Mouse (Mus musculus) erythroblast, embryonic 14.5 days (primary cell): ENCODE results near the gene Akap13. TPM values are rescaled to one million over a fixed set of nuclear protein-coding genes. Genes with fewer than 3 reads are reported as not detected.

Source experiments
- H3K27me3 ChIP-seq: 2 replicates; pipeline ENCODE4 v1.6.1; 2012; ENCODE audit warnings: inconsistent platforms; ENCODE audit not compliant: control insufficient read depth
- H3K36me3 ChIP-seq: 2 replicates; pipeline ENCODE4 v1.6.1; 2012; ENCODE audit warnings: mild to moderate bottlenecking, inconsistent platforms; ENCODE audit not compliant: control insufficient read depth
- H3K4me1 ChIP-seq: 2 replicates; pipeline ENCODE4 v1.6.1; 2012; ENCODE audit warnings: inconsistent platforms; ENCODE audit not compliant: control insufficient read depth
- H3K4me3 ChIP-seq: replicated peaks from 2 replicates; pipeline ENCODE3; 2012; ENCODE audit warnings: moderate library complexity, mild to moderate bottlenecking, inconsistent platforms
- H3K9me3 ChIP-seq: 2 replicates; pipeline ENCODE4 v1.6.1; 2012; ENCODE audit warnings: low read length, inconsistent platforms, mixed read lengths; ENCODE audit not compliant: control insufficient read depth
- GATA1 ChIP-seq: IDR thresholded peaks from 2 replicates; pipeline ENCODE4 v1.6.1; 2012; ENCODE audit warnings: low read length, inconsistent platforms, mixed read lengths
- TAL1 ChIP-seq: IDR thresholded peaks from 3 replicates; pipeline ENCODE4 v1.6.1; 2012; ENCODE audit warnings: low read length, inconsistent platforms, mixed read lengths
- polyA plus RNA-seq: library from polyadenylated mRNA; stranded (reverse); fragments of >175 nt; gene quantifications from 2 replicates; pipeline ENCODE4 v1.2.3, GENCODE M21; 2012

Akap13 gene
- polyA plus RNA-seq, 1 experiment: 1.8 TPM

DNA sequence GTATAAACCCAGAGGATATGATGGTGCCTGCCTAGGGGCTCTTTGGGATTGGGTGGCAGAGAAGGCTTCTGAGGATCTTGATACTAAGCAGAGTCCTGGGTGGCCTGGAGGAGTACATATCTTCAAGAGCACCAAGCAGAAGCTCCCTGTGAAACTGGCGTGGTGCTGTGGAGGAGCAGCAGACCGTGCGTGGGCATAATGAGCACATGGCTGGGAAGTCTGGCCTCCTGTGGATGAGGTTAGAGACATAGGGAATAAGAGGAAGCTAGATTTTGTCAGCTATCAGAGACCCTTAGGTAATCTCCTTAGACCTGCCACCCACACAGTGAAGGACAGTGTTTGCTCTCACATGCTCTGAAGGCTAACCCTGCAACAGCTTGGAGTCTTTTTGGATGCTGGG is 83.2 kb downstream of the Akap13 start:
- no peak overlapping the region for H3K4me3 ChIP-seq
- no peak for TF ChIP-seq GATA1
- no peak for TF ChIP-seq TAL1

DNA sequence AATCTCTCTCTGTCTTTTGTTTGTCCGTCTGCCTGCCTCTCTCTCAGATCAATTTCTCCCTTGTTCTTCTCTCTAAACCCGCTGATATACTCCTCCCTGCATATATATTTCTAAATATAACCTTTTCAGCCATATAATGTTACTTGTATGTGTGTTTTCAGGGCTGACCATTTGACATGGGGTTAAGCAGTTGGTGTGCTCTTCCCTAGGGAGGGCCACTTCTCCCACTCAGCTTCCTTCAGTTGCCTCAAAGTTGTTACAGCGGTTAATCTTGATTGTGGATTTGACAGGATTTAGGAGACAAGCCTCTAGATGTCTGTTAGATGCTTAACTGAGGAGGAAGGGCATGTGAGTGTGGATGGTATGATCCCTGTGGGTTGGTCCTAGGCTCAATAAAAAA is 83.8 kb downstream of the Akap13 start:
- no peaks in the 10 kb centered on the region for H3K9me3 ChIP-seq
- no peaks in the 10 kb centered on the region for H3K36me3 ChIP-seq
- TF ChIP-seq TAL1 (no peak), GATA1 (no peak)
- no peaks in the 10 kb centered on the region for H3K4me1 ChIP-seq
- H3K4me3 ChIP-seq: no peak overlapping the region
- no peaks in the 10 kb centered on the region for H3K27me3 ChIP-seq

More for the DNA sequence above, 83.2 kb downstream of the Akap13 start:
- no peaks in the 10 kb centered on the region for H3K9me3 ChIP-seq
- H3K27me3 ChIP-seq: no peaks in the 10 kb centered on the region
- H3K36me3 ChIP-seq: no peaks in the 10 kb centered on the region
- H3K4me1 ChIP-seq: no peaks in the 10 kb centered on the region

DNA sequence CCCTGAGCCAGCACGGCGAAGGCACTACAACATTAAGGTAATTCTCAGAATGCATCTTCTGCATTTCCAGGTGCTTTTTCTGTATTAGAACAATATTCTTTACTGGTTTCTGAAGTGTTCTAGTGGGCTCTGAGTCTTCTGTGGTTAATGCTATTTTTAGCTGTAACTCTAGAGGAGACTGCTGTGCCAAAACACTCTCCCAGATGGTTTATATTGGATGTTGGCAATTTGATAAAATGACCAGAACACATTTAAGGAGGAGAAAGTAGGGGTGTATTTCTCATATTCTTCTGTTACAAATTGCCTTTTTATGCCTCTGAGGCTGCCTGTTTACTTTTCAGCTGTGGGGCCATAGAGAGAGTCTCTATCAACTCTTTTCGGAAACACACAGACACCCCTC is 94.5 kb downstream of the Akap13 start:
- H3K4me3 ChIP-seq: no peak overlapping the region
- H3K27me3 ChIP-seq: no peaks in the 10 kb centered on the region

DNA sequence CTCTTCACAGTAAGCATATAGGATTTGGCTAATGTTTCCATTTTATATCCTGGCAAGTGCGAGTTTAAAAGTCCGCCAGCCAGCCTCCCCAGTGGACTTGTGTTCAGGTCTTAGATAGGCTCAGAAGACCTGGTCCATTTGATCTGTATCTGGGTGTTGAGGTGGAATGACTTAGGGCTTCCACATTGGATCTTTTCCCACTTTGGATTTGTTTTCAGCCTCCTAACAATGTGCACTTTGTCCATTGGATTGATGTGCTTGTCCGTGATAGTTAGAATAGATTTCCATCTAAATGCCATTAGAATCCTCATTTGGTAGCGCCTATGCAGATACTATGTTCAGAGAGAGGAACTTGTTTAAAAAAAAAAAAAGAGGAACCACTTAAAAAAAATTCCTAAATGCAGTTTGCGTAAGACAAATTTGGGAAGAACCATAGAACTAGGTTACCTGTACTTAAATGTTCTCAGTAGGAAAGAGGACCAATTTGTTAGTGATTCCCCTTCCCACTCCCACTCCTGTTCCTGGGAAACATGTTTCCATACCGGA is 95.5 kb downstream of the Akap13 start:
- H3K36me3 ChIP-seq: no peaks in the 10 kb centered on the region
- no peaks in the 10 kb centered on the region for H3K27me3 ChIP-seq
- no peaks in the 10 kb centered on the region for H3K4me1 ChIP-seq
- H3K9me3 ChIP-seq: no peaks in the 10 kb centered on the region
- TF ChIP-seq TAL1: no peak
- TF ChIP-seq GATA1: no peak
- H3K4me3 ChIP-seq: no peak overlapping the region

More for the DNA sequence above, 94.5 kb downstream of the Akap13 start:
- H3K36me3 ChIP-seq: no peaks in the 10 kb centered on the region
- H3K9me3 ChIP-seq: no peaks in the 10 kb centered on the region
- H3K4me1 ChIP-seq: no peaks in the 10 kb centered on the region
- TF ChIP-seq TAL1 (no peak), GATA1 (no peak)

DNA sequence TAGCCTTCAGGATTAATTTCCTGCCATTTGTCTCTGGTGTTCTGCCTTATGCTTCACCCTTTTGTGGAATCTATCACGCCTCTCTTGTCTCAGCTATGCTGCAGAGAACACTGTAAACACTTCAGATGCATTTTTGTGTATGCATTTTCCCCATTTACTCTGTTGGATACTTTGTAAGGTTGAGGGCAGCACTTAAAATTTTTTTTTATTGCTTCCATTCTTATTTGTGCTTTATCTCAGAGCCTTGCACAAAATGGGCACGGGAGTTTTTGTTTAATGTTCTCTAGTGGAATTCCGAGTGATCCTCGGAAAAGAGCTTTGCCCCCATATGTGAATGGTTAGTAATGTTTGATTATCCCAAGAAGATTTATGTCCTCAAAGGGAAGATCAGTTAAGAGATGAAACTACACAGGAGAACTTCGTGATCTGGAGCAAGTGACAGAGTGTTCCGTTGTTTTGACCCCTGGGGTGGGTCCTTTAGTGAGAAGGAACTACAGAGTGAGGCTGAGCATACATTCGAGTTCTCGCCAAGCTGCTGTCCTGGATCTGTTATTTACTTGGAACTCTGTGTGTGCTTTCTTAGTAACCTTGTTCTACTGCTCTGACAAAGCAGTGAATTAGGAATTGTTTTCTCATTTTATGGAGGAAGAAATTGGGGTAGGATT is 97.8 kb downstream of the Akap13 start:
- Histone ChIP-seq H3K4me3 (no peak overlapping the region), H3K9me3 (no peaks in the 10 kb centered on the region), H3K27me3 (no peaks in the 10 kb centered on the region), H3K4me1 (no peaks in the 10 kb centered on the region), H3K36me3 (no peaks in the 10 kb centered on the region)
- no peak for TF ChIP-seq TAL1
- no peak for TF ChIP-seq GATA1

DNA sequence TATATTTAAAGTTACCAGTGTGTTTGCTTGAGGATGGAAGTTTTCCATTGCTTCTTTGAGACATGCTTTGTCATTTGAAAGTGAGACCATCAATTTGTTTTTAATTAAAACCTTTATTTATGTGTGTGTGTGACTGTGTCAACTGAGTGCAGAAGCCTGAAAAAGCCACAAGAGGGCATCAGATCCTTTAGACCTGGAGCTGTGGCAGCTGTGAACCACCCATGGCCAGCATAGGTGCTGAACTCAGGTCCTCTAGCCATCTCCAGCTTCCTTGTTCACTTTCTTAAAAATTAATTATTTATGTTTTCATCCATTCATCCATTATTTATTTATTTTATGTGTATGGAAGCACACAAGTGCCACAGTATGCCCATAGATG is 98.3 kb downstream of the Akap13 start:
- H3K9me3 ChIP-seq: no peaks in the 10 kb centered on the region
- TF ChIP-seq TAL1 (no peak), GATA1 (no peak)
- no peak overlapping the region for H3K4me3 ChIP-seq

DNA sequence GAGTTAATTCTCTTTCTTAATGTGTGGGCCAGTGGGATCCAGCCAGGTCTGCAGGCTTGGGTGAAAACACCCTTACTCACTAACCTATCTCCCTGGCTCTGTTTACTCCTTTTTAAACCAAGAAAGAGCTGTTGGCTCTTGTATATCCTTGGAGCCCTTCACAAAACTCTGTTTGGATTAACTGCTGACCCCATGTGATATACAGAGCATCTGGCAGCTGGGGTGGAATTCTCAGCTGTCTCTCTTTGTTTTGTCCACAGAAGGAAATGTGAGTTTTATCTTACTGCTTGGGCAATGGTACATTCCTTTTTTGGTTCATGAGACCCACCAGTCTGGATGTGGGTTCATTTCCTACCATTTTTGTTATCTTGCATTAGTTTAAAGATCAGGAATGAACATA is 98.7 kb downstream of the Akap13 start:
- Histone ChIP-seq H3K4me1 (0 out of 2 replicates have a peak, but pooled peaks cover under 1% of the 10 kb centered on the region), H3K9me3 (no peaks in the 10 kb centered on the region), H3K27me3 (no peaks in the 10 kb centered on the region), H3K4me3 (no peak overlapping the region), H3K36me3 (no peaks in the 10 kb centered on the region)
- TF ChIP-seq TAL1: no peak
- no peak for TF ChIP-seq GATA1

More for the DNA sequence above, 98.3 kb downstream of the Akap13 start:
- Histone ChIP-seq H3K4me1 (no peaks in the 10 kb centered on the region), H3K27me3 (no peaks in the 10 kb centered on the region), H3K36me3 (no peaks in the 10 kb centered on the region)

DNA sequence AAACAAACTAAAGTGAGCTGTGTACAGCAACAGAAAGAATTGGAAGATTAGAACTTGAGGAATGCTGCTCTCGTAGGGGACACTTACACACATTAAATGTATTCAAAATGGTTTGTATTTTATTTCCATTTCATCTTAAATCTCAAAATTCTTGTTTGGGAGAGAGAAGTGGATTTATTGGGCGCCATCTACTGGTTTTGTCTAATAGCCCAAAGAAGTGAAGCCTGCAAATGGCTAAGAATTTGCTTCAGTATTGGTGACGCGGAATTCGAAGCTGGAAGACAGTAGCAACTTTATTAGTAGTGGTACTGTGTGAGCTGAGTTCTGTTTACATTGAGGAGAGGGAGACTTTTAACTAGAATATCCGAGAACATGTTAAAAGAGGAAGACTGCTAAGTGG is 100.6 kb downstream of the Akap13 start:
- Histone ChIP-seq H3K27me3 (no peaks in the 10 kb centered on the region), H3K36me3 (no peaks in the 10 kb centered on the region), H3K4me3 (no peak overlapping the region), H3K4me1 (peaks cover 4% of the 10 kb centered on the region; the same call in 1 of the 2 replicates), H3K9me3 (no peaks in the 10 kb centered on the region)
- TF ChIP-seq GATA1: no peak
- no peak for TF ChIP-seq TAL1

DNA sequence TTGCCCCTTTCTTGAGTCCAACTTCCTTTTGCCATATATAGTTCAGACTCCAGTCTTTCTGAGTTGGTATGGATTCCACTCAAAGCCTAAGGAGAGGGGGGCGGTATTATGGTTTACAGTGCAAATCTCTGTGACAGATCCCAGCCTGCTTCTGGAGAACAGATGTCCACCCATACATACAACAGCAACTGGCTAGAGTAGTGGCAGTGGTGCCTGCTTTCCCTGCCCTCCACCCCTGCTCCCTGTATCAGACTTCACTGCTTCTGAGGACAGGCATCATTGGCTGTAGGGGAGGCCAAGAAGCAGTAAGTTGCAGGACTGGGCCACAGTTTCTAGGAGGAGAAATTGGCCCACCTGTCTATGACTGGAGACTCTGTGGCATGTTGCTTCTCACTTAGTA is 102.9 kb downstream of the Akap13 start:
- Histone ChIP-seq H3K36me3 (no peaks in the 10 kb centered on the region), H3K27me3 (no peaks in the 10 kb centered on the region), H3K4me1 (peaks cover 4% of the 10 kb centered on the region; the same call in 1 of the 2 replicates), H3K4me3 (no peak overlapping the region), H3K9me3 (no peaks in the 10 kb centered on the region)
- no peak for TF ChIP-seq TAL1
- no peak for TF ChIP-seq GATA1
